Mouse (Mus musculus) frontal cortex, adult (tissue): ENCODE results near the gene Gzf1.

ENCODE experiments used
- ATAC-seq: cut with Nextera tagmentation; 2 replicates; pipeline ENCODE4 v1.9.2; 2017; ENCODE audit warnings: mild to moderate bottlenecking, moderate library complexity, mixed read lengths; ENCODE audit not compliant: low TSS enrichment

Gene Gzf1

GRCm38 (mm10) chr2:148680775-148681291 is at the start of gene Gzf1:
Gzf1 (plus strand) TSS chr2:148681023.
- ATAC-seq: peak; percentile 84

GRCm38 (mm10) chr2:148631602-148632001 is 49.2 kb upstream of the Gzf1 start:
- no peak for ATAC-seq

- ATAC-seq: peak; percentile 98
Observed at GRCm38 (mm10) chr2:148634466-148634865, 46.4 kb upstream of the Gzf1 start.

DNA sequence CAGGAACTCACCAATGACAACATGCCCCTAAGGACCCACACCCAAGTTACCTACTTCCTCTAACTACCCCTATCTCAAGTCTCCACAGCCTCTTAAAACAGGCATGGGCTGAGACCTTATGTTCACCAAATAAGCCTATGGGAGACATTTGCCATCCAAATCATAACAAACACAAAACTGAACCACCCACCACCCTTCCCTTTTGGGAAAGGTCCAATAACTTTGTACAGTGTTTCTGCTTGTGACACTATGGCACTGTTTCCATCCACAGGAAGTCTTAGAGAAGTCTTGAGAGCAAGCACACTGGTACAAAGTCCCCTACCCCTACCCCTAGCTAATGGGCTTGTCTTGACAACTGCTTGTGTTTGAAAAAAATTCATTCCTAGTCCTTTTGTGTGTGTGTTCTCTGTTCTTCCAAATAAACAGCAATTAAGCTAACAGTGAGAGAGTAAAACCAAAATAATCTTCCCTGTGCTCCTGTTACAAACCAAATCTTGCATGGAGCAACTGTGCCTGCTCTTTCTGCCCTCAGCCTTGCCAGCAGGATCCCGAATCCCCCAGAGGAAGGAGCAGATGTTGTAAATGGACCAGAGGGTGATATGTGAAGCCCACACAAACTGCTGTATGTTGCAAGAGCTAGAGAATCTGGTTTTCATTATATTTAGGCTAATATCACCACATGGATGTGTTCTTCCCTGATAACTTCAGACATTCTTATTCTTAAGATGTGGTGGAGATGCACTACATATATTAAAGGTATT is 38.0 kb upstream of the Gzf1 start:
- ATAC-seq: no peak

DNA sequence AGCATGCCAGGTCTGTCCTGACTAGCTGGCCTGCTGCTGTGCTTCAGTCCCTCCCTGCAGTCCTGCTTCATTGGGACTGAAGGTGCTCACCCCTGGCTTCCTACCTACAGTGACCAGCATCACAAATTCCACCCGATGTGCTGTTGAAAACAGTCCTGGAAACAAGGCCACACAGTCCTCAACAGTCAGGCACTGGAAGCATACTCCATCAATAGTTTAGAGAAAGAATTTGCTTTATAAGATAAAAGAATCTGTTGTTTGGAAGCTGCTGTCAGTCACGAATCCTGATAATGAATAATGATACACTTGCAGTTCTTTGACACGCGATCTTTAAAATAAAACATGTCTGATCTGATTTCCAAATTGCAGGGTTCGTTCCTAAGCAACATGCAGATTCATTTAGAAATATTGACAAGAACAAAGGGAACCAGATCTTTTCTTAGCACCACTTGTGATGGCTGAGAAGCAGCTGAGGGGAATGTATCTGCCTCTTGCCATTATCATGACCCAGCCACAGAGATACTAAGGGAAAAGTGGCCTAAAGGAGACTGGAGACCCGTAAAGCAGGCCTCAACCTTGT is 36.3 kb upstream of the Gzf1 start:
- ATAC-seq: no peak; the same call in 1 of the 2 replicates

DNA sequence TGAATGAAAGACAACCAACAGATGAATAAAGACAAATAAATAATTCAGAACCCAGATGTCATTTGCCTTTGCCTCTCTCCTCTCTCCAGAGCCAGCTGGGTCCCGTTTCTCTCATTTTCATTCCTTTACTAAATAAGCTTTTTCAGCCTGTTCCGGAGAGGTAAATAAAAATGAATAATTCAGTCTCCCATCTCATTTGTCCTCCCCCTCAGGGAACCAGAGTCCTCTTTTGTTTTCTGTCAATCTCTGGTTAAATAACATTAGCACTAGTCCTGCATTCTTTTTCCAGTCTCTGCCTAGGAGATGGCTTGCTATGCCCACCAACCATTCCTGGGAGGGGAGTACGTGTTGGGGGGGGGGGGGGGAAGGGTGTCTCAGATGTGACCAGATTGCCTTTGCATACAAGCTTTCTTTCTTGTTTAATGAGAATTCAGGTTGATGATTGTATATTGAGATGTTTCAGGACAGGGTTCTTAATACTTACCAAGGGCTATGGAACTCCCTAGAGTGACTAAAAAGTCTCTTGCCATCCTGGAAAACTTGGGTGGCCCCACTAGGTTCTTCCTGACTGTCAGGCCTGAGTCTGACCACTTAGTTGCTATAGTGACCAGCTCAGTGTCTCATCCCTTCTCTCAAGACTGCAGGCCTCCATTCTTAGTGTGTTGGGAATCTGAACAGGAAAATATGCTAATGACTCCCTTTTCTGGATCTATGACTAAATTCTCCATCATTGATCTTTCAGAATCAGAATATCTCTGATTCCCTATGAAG is 30.1 kb upstream of the Gzf1 start:
- no peak for ATAC-seq

- ATAC-seq: peak; percentile 99
Observed at GRCm38 (mm10) chr2:148654961-148655360, 25.9 kb upstream of the Gzf1 start.

- no peak for ATAC-seq
Observed at GRCm38 (mm10) chr2:148663458-148663857, 17.4 kb upstream of the Gzf1 start.

DNA sequence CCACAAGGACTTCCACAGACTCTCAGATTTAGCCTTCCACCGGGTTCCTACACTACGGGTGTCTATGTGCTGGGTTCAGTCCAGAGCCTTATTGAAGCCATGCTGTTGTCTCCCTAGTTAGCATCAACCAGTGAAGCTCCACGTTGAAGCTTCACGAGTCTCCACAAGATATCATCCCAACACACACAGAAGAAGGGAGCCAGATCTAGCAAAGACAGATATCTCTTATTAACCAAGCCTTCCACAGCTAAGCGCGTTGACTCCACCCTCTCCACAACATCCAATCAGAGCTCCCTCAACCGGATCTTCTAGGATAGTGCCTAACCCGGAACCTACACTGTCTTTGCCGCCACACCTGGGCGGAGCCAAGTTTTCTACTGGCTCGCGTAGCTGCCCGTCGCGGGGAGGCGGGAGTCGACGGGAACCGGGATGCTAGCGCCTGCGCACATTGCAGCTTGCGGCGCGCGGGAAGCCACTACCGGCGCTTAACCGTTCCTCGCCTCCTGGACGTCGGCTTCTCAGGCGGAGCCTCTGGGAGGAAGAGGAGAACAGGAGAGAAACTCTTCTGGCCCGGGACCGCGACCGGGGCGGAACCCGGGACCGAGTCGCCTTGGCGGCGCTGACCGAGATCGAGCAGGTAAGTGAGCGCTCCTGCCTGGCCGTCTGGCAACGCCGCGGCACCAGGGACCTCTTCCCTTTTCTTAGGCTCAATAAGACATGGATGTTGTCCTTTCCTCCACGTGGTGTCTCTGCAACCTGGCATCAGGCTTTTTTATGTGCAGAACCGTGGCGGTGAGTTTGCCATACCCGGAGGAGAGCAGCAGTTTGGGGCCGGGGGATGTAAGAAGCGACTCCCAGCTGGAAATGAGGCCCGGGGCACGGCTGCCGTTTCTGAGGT is 8.4 kb upstream of the Gzf1 start, which contains the start of gene Nxt1:
Gene Nxt1 (plus strand): TSS at position 403 of the 898 bp plus-strand sequence.
- peak; percentile 98 for ATAC-seq

GRCm38 (mm10) chr2:148677801-148678200 is 3.0 kb upstream of the Gzf1 start:
- ATAC-seq: peak; percentile 17

- ATAC-seq: peak; percentile 29
Observed at GRCm38 (mm10) chr2:148679346-148679745, 1.5 kb upstream of the Gzf1 start.

- ATAC-seq: peak; percentile 5
Observed at GRCm38 (mm10) chr2:148681461-148681891, 653 bp downstream of the Gzf1 start.

DNA sequence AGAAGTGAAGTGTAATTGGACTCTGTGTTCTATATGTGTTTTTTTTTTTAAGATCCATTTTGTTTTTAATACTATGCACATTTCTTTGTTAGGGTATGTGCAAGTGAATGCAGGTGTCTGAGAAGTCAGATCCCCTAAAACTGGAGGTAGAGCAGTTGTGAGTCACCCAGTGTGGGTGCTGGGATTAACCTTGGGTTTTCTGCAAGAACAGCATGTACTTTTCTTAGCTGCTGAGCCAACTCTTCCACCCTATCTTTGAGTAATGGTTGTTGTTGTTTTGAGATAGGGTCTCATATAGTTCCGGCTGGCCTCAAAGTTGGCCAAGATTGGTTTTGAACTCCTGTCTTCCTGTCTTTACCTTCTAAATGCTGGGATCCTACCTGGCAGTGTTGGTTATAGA is 2.2 kb downstream of the Gzf1 start:
- no peak for ATAC-seq

DNA sequence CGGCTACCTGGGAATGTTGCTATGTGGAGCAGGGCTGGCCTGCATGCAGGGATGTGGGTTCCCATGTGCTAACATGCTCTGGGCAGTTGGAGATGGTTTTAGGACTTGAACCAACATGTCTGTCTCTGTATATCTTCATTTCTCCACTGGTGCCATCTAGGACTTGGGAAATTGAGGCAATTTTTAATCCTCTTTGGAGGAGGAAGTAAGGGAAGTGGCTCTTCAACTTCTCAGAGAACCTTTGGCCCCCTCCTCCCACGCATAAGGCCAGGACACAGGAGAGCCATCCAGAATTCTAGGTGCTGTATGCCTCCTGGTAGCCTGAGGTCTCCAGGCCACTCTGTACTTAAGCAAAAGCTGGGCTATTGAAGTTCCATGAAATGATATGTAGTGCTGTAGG is 4.1 kb downstream of the Gzf1 start:
- ATAC-seq: no peak

DNA sequence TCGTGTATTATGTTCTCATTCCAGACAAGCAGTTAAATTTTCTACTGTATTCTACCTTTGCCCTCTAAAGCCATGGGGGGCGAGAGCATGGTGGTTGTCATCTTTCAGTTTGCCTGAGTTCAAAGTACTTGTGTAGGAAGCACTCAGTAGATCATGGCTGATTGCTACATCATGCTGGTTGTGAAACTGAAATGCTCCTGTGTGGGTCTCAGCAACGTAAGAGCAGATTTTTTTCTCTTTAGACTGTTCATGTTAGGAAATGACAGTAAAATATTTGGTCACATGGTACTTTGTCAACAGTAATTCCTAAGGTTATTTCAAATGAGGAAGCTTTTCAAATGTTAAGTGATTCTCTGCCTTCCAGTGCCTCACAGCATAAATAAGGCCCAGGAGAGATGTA is 4.9 kb downstream of the Gzf1 start:
- no peak for ATAC-seq

- no peak for ATAC-seq
Observed at GRCm38 (mm10) chr2:148686862-148687261, 6.0 kb downstream of the Gzf1 start.

GRCm38 (mm10) chr2:148687971-148688370 is 7.1 kb downstream of the Gzf1 start:
- no peak for ATAC-seq

GRCm38 (mm10) chr2:148689444-148690140 is 8.8 kb downstream of the Gzf1 start:
- no peak for ATAC-seq

DNA sequence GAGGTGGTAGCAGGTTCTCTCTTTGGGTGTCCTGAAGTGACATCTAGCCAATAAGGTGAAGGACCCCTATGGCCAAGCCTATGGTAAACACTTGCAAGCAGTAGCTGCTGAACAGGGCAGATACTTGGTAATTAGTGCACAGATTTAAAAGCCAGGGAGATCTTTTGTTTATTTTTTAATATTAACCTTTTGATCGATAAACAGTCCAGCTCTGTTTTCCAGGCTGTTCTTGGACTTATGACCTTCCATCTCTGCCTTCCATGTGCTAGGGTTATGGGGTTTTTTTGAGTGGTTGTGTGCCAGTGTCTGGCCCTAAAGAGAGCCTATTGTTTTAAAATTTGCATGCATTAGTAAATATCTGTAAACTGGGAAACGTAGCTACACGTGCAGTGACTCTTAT is 9.5 kb downstream of the Gzf1 start:
- no peak for ATAC-seq

GRCm38 (mm10) chr2:148690781-148691180 is 10.0 kb downstream of the Gzf1 start:
- 0 out of 2 replicates have a peak, but pooled peaks have one; percentile 4 for ATAC-seq

DNA sequence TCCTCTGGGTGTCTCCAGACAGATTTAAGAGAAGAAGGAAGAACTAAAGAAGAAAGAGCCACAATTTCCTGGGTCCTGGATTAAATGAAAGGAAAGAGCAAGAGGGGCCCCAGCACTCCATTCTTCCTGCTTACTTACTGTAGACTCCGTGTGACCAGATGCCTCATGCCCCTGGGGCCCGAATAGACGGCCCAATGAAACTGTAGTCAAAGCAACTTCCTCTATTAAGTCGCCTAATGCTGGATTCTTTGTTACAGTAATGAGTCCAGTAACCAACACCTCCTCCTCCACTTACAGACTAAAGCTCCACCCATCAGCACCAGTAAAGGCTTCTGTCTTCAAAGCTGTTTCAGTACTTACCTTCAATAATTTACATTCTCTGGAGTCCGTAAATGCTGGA is 17.7 kb downstream of the Gzf1 start:
- no peak for ATAC-seq
